Mouse (Mus musculus) embryonic facial prominence, embryonic 11.5 days (tissue): ENCODE data around the gene Dhps. TPM values are rescaled to one million over a fixed set of nuclear protein-coding genes. Genes with fewer than 3 reads are reported as not detected.
A peak's percentile ranks its signal among the peaks of the same experiment; 100 is the strongest.
"Not testable (repeated sequence)": the region's sequence is repeated elsewhere in the genome, so short reads cannot be mapped to it uniquely, and the experiment has no call there.

Experiments
- ATAC-seq: fragments of 200-750 bp; cut with Nextera tagmentation; replicated peaks from 2 replicates; pipeline ENCODE4 v1.8.0; 2017; ENCODE audit warnings: low read depth; ENCODE audit not compliant: insufficient number of reproducible peaks, low FRiP score, low TSS enrichment
- DNase-seq: peaks from one replicate; pipeline ENCODE4 v3.0.0-alpha.2; 2015; ENCODE audit warnings: low spot score
- H3K27ac ChIP-seq: fragments of 300-500 bp; sonication (generic); replicated peaks from 2 replicates; pipeline ENCODE4 v1.5.1; 2014; ENCODE audit warnings: mild to moderate bottlenecking, low read depth, low read length, control low read depth
- H3K27me3 ChIP-seq: fragments of 300-500 bp; sonication (generic); 2 replicates; pipeline ENCODE4 v1.6.1; 2014; ENCODE audit warnings: mild to moderate bottlenecking, low read length, moderate library complexity, mixed read lengths; ENCODE audit not compliant: control insufficient read depth, insufficient read depth
- H3K36me3 ChIP-seq: fragments of 300-500 bp; sonication (generic); replicated peaks from 2 replicates; pipeline ENCODE4 v1.6.1; 2014; ENCODE audit warnings: low read depth, mild to moderate bottlenecking, low read length, moderate library complexity, mixed read lengths; ENCODE audit not compliant: control insufficient read depth, insufficient read depth
- H3K4me1 ChIP-seq: fragments of 300-500 bp; sonication (generic); 2 replicates; pipeline ENCODE4 v1.6.1; 2014; ENCODE audit warnings: low read length, mixed read lengths; ENCODE audit not compliant: control insufficient read depth, insufficient read depth
- H3K4me2 ChIP-seq: fragments of 300-500 bp; sonication (generic); 2 replicates; pipeline ENCODE4 v1.6.1; 2014; ENCODE audit warnings: low read depth, mild to moderate bottlenecking, control low read depth, low read length, moderate library complexity
- H3K4me3 ChIP-seq: fragments of 300-500 bp; sonication (generic); 2 replicates; pipeline ENCODE4 v1.5.1; 2014; ENCODE audit warnings: low read depth, low read length, control low read depth
- H3K9ac ChIP-seq: fragments of 300-500 bp; sonication (generic); replicated peaks from 2 replicates; pipeline ENCODE4 v1.6.1; 2014; ENCODE audit warnings: mild to moderate bottlenecking, control low read depth, low read length
- H3K9me3 ChIP-seq: fragments of 300-500 bp; sonication (generic); replicated peaks from 2 replicates; pipeline ENCODE4 v1.6.1; 2016; ENCODE audit warnings: mild to moderate bottlenecking, low read length, inconsistent platforms, mixed read lengths; ENCODE audit not compliant: control insufficient read depth
- WGBS: fragments of 180-500 bp; shearing (Covaris S2); extraction: QIAGEN DNeasy Blood & Tissue Kit; methylation state at CpG from one replicate; pipeline ENCODE4 v1.1.7; 2014; 5-methylcytosine and 5-hydroxymethylcytosine counted together
- polyA plus RNA-seq: library from polyadenylated mRNA; unstranded; fragments of >200 nt; fragmentation: Nextera tagmentation; extraction: Ambion mirVana; gene quantifications from 2 replicates; pipeline ENCODE4 v1.2.1, GENCODE M21; 2014

Dhps gene
- polyA plus RNA-seq, 1 experiment from 2014 or later, result 61.9 TPM

DNA sequence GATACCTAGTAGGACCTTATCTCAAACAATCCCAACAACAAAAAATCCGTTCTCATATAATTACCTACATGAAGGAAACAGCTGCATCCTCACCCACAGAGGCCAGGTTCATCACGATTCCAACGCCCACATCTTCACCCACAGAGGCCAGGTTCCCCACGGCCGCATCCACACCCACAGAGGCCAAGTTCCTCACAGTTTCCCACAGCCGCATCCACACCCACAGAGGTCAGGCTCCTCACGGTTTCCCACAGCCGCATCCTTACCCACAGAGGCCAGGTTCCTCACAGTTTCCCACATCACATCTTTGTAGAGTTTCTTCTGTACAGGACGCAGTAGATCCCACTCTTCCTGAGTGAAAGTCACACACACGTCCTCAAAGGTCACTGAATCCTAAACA, 41.7 kb downstream of the Dhps start:
- DNase-seq (no peak), ATAC-seq (no peak)
- Histone ChIP-seq H3K9me3 (no peaks in the 10 kb centered on the region), H3K27me3 (no peaks in the 10 kb centered on the region), H3K36me3 (peaks cover 6% of the 10 kb centered on the region; the same call in 1 of the 2 replicates), H3K4me1 (no peaks in the 10 kb centered on the region), H3K27ac (no peak overlapping the region), H3K9ac (no peak overlapping the region), H3K4me2 (no peak overlapping the region), H3K4me3 (no peak overlapping the region)
- 94% methylated on average over 10 of the region's 10 CpGs for WGBS

DNA sequence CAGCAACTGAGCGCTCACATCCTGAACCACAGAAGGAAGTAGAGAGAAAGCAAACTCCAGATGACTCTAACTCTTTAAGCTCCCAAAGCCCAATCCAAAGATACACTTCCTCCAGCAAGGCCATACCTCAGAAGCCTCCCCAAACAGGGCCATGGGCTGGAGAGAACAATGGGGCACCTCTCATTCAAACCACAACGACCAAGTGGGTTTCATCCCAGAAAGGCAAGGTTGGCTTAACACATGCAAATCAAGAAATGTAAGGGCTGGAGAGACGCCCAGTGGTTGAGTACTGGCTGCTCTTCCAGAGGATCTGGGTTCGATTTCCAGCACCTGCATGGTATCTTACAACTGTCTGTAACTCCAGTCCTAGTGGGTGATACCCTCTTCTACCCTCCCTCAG, 43.9 kb downstream of the Dhps start:
- Histone ChIP-seq H3K4me3 (no peak overlapping the region), H3K27ac (no peak overlapping the region), H3K27me3 (no peaks in the 10 kb centered on the region), H3K4me1 (no peaks in the 10 kb centered on the region), H3K9ac (no peak overlapping the region), H3K36me3 (no peaks in the 10 kb centered on the region; the same call in 1 of the 2 replicates), H3K4me2 (no peak overlapping the region), H3K9me3 (no peaks in the 10 kb centered on the region)
- WGBS, result 74% methylated on average over 4 of the region's 4 CpGs
- ATAC-seq (no peak), DNase-seq (no peak)

DNA sequence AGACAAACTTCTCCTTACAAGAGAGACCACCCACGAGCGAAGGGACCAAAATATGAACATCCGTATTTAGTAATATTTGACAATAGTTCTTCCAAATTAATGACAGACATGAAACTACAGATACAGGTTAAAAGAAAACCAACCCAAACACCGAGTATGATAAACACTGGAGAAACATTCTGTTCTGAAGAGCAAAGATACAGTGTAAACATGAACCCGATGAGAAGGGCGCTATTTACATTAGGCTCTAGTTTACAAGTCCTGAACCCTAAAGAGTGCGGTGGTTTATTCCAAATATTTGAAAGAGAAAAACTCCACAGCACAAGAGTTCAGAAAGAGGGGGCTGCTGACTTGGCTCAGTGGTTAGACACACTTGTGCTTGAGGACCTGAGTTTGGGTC, 45.4 kb downstream of the Dhps start:
- H3K27ac ChIP-seq, result no peak overlapping the region
- no peaks in the 10 kb centered on the region for H3K36me3 ChIP-seq
- ATAC-seq, result no peak
- H3K4me1 ChIP-seq, result no peaks in the 10 kb centered on the region
- no peak overlapping the region for H3K4me2 ChIP-seq
- no peak for DNase-seq
- no peak overlapping the region for H3K4me3 ChIP-seq
- H3K9me3 ChIP-seq, result no peaks in the 10 kb centered on the region
- WGBS, result 89% methylated on average over 7 of the region's 7 CpGs
- H3K27me3 ChIP-seq, result no peaks in the 10 kb centered on the region
- no peak overlapping the region for H3K9ac ChIP-seq

DNA sequence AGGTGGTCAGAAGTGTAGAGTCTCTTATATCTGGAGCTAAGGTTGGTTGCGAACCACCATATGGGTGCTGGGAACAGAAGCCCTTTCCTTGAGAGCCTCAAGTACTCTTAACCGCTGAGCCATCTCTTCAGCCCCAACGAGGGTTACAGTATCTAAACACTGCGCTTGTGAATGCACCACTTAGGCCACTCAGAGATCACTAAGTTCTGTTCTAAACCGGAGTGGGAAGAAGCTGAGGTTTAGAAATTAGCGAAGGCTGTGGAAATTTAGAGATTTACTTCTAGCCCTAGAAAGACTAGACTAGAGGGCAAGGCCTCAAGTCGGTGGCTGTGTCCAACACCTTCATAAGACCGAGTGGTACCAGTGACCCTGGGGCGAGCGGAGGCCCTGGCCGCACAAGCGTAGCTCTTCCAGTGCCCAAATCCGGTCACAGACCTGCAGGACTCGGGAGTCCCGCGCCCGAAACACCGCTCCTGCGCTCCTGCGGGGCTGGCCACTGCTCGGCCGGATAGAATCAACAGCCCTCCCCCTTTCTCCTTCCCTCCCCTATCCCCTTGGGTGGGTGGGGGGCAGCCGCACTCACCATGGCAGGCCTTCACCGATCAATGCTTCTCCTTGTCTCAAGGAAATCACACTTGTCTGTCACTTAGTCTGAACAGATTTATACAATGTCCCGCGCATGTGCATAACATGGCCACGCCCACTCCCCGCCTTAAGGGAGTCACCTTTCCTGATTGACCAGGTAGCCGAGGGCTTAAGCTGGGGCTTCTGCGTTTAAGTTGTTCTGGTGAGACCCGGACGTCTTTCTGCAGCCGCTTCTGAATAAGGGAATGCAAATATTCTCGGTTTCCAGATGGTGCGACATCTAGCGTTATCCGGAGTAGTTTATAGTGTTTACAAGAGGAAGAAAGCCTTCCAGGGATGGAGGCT, 47.8 kb downstream of the Dhps start:
- 6% methylated on average over 37 of the region's 37 CpGs for WGBS
- H3K27ac ChIP-seq, result no peak overlapping the region
- H3K27me3 ChIP-seq, result no peaks in the 10 kb centered on the region
- peak overlapping the region; percentile 63 for H3K9ac ChIP-seq
- DNase-seq (peak; percentile 93), ATAC-seq (peak; percentile 87)
- H3K4me1 ChIP-seq, result no peaks in the 10 kb centered on the region
- peak overlapping the region; percentile 38 for H3K4me3 ChIP-seq
- no peaks in the 10 kb centered on the region for H3K9me3 ChIP-seq
- H3K4me2 ChIP-seq, result peak overlapping the region; percentile 61
- no peaks in the 10 kb centered on the region for H3K36me3 ChIP-seq

DNA sequence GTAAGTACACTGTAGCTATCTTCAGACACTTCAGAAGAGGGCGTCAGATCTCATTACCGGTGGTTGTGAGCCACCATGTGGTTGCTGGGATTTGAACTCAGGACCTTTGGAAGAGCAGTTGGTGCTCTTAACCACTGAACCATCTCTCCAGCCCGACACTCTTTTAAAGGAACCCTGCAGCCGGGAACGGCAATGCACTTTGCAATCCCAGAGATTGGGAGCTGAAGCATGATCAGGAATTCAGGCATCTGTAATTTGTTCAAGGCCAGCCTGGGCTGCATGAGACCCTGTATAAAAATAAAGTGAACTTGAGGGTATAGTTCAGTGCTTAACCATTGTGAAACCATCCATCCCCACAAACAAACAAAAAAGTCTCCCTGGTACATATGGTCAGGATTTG, 48.7 kb downstream of the Dhps start:
- 86% methylated on average over 5 of the region's 5 CpGs for WGBS
- not testable (repeated sequence) for H3K27me3 ChIP-seq

DNA sequence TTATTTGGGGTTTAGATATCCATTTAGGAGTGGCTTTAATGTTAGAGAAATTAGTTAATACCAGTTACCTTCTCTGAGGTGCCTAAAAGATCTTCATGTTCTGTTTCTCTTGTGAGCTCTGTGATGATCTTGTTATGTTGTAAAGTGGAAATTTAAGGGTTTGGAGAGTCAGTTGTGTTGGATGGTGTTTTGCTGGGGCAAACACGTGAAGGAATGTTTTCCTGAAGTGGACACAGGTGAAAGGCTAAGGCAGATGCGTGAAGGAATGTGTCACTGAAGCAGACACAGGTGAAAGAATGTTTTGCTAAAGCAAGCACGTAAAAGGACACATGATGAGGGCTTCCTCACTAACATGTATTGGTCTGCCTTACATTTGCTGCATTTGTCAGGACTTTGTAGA, 51.4 kb downstream of the Dhps start, which contains the start of gene Zfp791:
TSS of gene Zfp791 (minus strand) at position 101 of the 400 bp plus-strand sequence.
- Histone ChIP-seq H3K4me1 (no peaks in the 10 kb centered on the region), H3K27me3 (no peaks in the 10 kb centered on the region), H3K4me2 (no peak within 1 kb of the TSS), H3K4me3 (no peak within 1 kb of the TSS), H3K27ac (no peak within 1 kb of the TSS), H3K36me3 (no peaks in the 10 kb centered on the region), H3K9me3 (no peaks in the 10 kb centered on the region), H3K9ac (no peak within 1 kb of the TSS)
- ATAC-seq (no peak), DNase-seq (no peak)
- 80% methylated on average over 3 of the region's 3 CpGs for WGBS

More for the DNA sequence above, 48.7 kb downstream of the Dhps start:
- not testable (repeated sequence) for ATAC-seq, H3K4me1 ChIP-seq, H3K36me3 ChIP-seq, H3K4me2 ChIP-seq, H3K9me3 ChIP-seq, H3K9ac ChIP-seq, H3K4me3 ChIP-seq, H3K27ac ChIP-seq, DNase-seq

DNA sequence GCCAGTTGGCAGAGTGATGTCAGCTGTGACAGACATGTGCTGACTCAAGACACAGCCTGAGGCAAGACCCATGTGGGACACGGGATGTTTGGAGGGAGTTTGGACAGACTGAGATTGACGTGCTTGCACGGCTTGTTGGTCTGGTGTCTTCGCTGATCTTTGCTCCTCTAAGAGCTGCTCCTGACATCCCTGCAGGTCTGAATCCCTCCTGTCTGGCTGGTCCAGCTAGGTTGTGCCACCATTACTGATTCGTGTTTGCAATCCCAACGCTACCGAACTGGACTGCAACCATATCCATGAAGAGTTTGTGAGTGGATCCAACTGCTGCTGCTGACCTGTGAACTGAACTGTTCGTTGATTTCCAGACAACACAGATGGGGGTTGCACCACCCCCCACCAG, 52.1 kb downstream of the Dhps start:
- WGBS, result 89% methylated on average over 8 of the region's 8 CpGs
- ATAC-seq (no peak), DNase-seq (no peak)
- no peaks in the 10 kb centered on the region for H3K27me3 ChIP-seq
- no peak overlapping the region for H3K27ac ChIP-seq
- H3K4me2 ChIP-seq, result no peak overlapping the region
- H3K4me1 ChIP-seq, result no peaks in the 10 kb centered on the region
- no peak overlapping the region for H3K4me3 ChIP-seq
- no peak overlapping the region for H3K9ac ChIP-seq
- no peaks in the 10 kb centered on the region for H3K36me3 ChIP-seq
- H3K9me3 ChIP-seq, result no peaks in the 10 kb centered on the region
